Mouse (Mus musculus) c-Kit-positive CD71-negative TER-119-negative erythroid progenitor cells, embryonic 14.5 days (primary cell): Measurements from ENCODE around the gene Pcp4l1.

Experiments used
- DNase-seq: peaks from one replicate; pipeline ENCODE4 v3.0.0-alpha.2; 2013; ENCODE audit warnings: low read depth

Gene Pcp4l1

DNA sequence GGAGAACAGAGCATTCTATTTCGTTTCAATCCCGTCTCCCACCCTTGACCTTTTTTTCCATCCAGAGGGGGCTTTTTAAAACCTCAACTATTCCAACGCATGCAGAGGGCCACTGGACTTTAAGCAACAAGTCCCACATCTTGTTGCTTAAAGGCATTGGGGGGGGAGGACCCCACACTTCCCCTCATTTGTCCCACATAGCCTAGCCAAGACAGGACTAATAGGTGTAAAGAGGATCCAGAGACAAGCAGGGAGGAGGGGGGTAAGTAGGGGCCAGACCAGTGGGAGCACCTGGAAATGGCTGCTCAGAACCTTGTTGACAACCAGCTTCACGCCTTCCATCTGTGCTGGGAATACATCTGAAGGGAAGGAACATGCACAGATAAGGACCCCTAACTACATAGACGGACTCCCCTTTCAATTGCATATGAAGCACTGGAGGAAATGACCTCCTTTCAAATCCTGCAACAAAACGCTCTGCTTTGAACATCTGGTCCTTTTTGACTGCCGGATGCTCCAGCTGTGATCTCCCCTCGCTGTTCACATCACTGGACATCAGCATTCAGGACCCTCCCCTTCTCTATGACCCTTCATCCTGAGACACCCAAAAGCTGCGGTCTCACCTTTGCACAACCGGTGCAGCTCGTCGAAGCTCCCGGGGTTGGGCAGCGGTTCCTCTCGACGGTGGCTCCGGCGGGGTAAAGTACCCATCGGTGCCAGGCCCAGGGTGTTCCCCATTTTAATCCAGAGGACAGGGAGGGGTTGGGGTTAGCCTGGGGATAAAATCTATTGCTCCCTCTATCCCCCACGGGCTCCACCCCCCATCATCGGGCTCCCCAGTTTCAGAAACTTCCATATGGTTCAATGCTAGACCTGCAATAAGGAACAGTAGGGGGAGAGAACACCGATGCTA, 25.5 kb upstream of the Pcp4l1 start:
- DNase-seq, result no peak

DNA sequence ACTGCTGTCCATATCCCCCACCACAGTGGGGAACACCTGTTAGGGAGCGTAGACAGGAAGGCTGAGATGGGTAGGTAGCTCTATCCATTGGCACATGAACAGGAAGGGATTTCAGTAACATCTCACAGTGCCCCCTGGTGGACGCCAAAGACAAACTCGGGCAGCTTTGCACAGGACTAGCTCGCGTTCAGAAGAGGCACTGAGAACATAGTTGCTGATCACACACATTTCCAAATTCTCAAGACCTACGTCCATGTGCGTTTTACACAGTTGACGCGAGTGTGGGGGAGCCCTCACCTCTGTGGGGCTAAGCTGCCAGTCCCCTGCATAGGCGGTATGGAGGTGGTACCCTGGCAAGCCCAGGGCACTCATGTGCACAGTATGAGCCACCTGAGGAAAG, 24.8 kb upstream of the Pcp4l1 start:
- DNase-seq, result peak; percentile 86

DNA sequence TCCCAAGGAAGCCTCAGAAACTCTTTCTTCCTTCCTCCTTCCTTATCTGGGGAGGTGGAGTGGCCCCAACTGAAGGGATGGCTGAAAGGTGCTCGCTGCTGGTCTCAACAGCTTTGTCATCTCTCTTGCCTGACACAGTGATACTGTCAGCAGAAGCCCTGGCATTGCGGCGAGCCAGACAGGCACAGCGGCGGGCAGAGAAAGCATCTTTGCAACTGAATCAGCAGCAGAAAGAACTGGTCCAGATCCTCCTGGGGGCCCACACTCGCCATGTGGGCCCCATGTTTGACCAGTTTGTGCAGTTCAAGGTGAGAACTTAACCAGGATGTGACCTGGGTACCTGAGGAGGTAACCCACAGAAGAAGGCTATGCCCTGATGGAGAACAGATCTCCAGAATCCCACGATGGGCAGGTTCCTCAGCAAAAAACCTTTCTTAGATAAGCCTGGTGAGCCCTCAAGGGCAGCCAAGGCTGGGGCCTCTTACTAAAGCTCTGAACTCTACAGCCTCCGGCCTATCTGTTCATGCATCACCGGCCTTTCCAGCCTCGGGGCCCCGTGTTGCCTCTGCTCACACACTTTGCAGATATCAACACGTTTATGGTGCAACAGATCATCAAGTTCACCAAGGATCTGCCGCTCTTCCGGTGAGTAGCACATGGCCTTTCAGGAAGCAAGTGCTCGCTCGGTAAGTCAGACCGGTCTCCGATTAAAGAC, 20.3 kb upstream of the Pcp4l1 start:
- no peak for DNase-seq

GRCm38 (mm10) chr1:171213801-171214496, 17.9 kb upstream of the Pcp4l1 start, which contains the start of gene Nr1i3:
Gene Nr1i3 (plus strand): TSS chr1:171213970.
- DNase-seq, result no peak

DNA sequence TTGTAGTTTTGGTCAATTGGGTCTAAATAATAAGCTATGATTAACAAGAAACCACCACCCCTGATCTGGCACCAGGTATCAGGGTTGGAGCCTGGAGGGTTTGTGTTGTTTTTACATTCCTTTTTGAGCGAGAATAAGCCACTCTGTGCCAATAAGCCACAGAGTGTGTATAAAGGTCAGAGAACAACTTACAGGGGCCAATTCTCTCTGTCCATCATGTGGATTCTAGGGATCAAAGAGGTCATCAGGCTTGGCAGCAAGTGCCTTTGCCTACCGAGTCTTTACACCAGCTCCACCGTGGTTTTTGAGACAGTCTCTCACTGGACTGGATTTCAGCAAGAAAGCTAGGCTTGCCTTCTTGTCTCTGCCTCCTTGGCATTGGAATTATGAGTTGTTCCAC, 16.8 kb upstream of the Pcp4l1 start:
- no peak for DNase-seq

DNA sequence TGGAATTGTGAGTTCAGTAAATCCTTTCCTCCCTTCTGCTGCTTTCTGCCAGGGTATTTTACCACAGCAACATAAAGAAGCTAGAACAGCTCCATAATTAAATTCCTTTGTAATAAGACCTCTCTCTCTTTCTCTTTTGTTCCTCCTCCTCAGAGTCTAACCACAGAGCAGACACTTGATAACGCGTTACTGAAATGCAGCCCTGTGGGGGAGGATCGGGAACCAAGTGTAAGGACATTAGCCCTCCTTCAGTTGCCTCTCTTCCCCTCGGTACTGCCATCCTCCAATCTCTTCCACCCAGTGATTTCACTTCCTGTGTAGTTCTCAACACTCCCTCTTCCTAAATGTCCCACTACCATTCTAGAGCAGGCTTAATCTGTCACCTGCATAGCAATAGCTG, 13.3 kb upstream of the Pcp4l1 start:
- DNase-seq, result no peak

- no peak for DNase-seq
Observed at GRCm38 (mm10) chr1:171205704-171206493, 9.8 kb upstream of the Pcp4l1 start.

DNA sequence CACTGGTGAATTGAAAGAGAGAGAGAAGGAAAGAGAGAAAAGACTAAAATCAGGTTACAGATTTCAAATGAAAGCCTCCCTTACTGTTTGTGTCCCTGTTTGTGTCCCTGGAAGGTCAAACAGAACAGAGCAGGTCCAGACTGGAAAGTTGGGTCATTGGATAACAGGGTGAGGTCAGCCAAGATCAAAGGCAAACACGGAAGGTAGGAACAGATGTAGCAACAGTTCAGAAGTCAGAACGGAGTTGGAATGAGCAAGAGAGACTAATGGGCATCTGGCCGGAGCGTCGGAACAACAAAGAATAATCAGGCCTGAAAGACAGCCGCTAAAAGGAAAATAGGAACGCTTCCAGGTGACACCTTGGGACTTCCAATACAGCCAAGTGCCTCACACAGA, 8.2 kb upstream of the Pcp4l1 start:
- no peak for DNase-seq

DNA sequence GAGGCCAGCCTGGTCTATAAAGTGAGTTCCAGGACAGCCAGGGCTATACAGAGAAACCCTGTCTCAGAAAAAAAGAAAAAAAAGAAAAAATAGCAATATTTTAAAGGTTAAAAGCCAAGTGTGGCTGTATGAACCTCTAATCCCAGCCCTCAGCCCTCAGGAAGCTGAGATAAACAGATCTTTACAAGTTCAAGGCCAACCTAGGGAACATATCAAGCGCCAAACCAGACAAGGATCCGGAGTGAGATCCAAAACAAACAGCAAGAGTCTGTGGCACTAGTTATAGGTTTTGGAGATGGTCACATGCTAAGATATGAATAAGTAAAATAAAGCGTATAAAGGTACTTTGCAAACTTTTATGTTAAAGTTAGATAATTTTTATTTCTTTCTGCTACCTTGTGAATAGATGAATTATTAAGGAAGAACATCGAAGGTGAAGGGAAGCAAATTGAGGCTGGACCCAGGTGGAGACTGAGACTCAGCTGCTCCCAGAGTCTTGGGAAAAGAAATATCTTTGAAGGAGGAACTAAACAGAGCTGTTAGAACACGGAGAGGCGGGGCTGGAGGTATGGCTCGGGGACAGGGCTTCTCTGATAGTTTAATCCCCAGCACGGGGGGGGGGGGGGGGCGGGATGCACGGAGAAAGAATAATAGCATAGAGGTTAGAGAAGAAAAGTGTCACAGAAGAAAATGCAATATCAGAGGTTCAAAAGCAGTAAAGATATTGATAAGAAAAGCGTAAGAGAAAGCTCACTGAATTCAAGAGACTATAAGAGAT, 7.6 kb upstream of the Pcp4l1 start:
- no peak for DNase-seq

DNA sequence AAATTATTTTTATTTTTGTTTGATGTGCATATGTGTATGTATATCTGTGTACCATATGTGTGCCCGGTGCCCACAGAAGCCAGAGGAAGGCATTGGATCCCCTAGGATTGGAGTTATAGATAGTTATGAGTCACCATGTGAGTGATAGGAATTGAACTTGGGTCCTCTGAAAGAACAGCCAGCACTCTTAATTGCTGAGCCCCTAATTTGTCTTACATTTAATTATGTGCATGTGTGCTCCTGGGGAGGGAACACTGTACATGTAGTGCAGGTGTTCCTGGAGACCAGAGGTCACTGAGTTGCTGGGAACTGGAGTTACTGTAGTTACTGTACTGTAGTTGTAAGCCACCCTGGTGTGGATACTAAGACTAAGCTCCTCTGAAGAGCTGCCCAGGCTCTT, 4.7 kb upstream of the Pcp4l1 start:
- DNase-seq, result no peak

- DNase-seq, result no peak
Observed at GRCm38 (mm10) chr1:171199532-171199931, 3.5 kb upstream of the Pcp4l1 start.

- no peak for DNase-seq
Observed at GRCm38 (mm10) chr1:171195046-171195822, 834 bp downstream of the Pcp4l1 start.

DNA sequence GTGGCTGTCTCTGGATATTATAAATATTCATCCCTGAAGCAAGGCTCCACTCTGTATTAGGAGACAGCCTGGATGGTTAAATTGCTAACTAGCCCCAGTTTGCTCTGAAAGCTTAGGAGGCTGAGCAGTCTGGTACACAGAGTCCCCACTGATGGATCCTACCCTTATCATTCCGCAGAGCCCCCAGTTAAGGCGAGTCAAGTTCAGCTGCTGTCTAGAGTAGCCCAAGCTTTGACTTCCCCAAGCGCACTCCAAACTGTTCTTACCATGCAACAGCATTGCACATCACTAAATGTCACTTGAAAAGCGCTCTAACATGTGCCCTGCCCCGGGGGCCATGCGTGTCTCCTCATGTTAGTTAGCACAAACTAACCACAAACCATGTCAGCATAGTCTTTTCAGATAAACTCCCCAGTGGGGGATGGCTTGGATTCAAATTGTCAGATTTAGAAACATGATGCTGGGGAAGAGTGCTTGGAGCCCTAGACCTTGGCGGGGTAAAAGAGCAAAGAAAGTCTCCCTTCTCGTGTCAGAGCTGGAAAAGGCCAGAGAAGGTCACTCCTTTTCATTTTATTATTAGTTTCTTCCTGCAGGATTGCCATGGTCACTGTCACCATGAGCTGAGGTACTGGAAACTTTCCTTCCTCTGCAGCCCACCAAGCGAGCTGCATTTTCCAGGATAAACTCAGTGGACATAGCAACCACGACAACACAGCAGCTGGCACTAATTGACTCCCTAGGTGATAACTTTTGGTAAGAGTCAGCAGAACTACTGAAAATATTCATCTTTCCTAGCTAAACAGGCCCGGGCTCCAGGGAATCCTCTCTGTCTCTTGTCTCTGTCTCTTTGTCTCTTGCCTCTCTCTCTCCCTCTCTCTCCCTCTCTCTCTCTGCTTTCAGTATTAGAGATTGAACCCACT, 1.9 kb downstream of the Pcp4l1 start:
- no peak for DNase-seq

DNA sequence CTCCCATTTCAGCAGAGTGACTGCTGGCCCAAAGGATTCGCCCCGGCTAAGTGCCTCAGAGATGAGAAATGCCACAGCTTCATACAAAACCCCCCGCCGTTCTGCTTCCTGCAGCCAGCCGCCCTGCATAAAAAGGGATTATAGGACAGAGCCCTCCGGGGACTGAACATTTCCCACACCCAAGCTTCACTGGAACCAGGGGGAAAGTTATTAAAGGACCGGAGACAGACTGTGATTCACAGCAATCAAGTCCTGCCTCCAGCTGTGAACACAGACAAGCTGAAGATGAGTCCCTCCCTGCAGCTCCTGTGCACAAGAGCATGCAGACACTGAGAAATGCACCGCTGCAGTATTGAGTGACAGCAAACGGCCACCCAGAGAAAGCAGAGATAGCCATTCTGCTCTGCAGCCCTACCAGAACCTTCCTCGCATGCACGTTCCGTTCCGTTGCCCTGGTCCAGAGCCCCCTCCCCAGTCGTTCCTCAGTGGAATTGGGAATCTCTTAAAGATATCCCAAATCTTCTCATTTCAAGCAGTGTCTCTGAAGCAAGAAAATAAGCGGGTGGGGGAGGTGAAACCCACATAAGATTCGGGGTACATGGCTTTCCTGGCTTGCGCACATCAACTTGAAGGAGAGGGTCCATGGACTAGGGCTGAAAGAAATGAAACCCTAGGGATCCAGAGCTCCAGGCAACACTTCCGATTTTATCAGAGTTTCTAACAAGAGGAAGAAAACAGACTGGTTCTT, 2.8 kb downstream of the Pcp4l1 start:
- no peak for DNase-seq

GRCm38 (mm10) chr1:171192283-171192682, 3.8 kb downstream of the Pcp4l1 start:
- no peak for DNase-seq

DNA sequence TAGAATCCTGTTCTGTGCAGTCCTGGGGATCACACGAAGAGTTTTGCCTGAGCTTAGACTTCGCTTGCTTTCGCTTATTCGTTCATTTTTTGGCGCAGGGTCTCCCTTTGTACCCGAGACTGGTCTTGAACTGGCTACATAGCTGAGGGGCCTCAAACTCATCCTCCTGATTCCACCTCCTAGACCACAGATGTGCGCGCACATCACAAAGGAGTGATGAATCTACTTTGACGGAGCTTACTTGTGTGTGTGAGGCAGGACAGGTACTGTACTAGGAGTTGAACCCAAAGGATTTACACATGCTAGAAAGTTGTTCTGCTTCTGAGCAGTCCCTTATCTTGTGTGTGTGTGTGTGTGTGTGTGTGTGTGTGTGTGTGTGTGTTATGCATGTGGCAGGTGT, 5.2 kb downstream of the Pcp4l1 start:
- no peak for DNase-seq

DNA sequence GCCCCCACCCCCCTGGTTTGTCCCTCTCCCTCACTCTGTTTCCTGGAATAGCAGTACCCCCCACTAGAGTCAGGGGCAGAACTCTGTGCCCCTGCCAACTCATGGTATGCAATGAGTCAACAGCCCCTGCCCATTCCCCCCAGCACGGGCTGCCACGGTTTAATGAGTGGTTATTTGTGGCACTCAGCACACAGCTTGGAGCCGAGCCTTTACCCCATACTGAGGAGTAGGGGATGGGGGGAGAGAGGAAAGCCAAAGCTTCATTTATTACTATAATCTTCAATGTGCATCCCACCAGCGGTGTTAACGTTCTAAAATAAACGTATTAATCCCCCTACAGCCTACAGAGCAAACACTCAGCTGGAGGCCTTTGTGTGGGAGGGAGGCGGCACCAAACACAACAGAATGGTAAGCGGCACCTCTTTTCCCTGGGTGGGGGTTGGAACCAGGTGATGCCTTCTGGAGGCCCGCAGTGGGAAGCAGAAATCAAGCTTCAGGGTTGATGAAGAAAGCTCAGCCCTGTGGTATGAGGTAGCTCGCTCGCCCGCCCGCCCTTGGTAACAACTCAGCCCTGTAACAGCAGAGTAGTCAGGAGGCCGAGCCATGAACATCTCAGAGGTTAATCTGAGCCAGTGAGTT, 6.5 kb downstream of the Pcp4l1 start:
- no peak for DNase-seq

DNA sequence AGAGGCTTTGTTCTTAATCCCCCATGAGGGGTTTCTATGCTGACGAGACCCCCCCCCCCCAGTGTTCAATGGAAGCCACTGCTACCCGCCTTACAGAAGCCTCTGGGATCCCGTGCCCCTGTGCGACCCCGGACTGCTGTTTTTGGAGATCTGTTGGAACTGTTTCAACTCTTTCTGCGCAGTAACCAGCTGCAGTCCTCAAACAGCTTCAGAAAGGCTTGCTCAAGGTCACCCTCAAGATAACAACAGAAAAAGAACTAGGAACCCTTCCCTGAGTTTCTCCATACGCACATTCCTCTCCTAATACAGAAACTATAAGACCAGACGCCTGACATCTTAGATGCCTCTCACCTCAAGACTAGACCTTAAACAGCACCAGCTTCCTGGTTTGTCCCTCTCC, 7.0 kb downstream of the Pcp4l1 start:
- no peak for DNase-seq
